Comparison of ENCODE assay signal across 29 mouse cellular contexts in genomic region chr4:103929631-103930030, GRCm38 (mm10).
DNase-seq lines count a peak whose midpoint lies in the region; ATAC-seq lines count a peak whose summit lies in the region.
"Had no signal": no experiment of that assay in that cellular context is flagged by ENCODE, and none has a peak within 500 bp of the region (broad histone marks: within the 10 kb centered on the region; RNA-seq: fewer than 3 reads in every experiment).

No protein-coding gene starts in this region.

- H3K27ac ChIP-seq in embryonic facial prominence, embryonic 14.5 days (replicated peaks; ENCODE audit: low read depth, low read length), result no peak overlapping the region
- no peak overlapping the region for H3K27ac ChIP-seq in embryonic facial prominence, embryonic 10.5 days (replicated peaks)
- 0 out of 2 replicates have a peak overlapping the region, but pooled peaks have one; percentile 27 for H3K27ac ChIP-seq in forebrain, embryonic 15.5 days (replicated peaks)
- H3K27ac ChIP-seq: heart, embryonic 13.5 days; hindbrain, postnatal 0 days; kidney, embryonic 15.5 days; limb, embryonic 15.5 days; liver, embryonic 14.5 days; lung, embryonic 15.5 days; midbrain, embryonic 13.5 days had no signal

- H3K9ac ChIP-seq in embryonic facial prominence, embryonic 14.5 days (ENCODE audit: low read depth, low read length), result no peak overlapping the region
- H3K9ac ChIP-seq in forebrain, embryonic 15.5 days (replicated peaks), result no peak overlapping the region
- H3K9ac ChIP-seq: heart, embryonic 13.5 days; kidney, embryonic 15.5 days; limb, embryonic 15.5 days; liver, embryonic 14.5 days; lung, embryonic 15.5 days; midbrain, embryonic 13.5 days had no signal

- ATAC-seq in embryonic facial prominence, embryonic 14.5 days (ENCODE audit: low read depth), result no peak; the same call in 1 of the 2 replicates
- no peak for ATAC-seq in forebrain, embryonic 15.5 days (replicated peaks)
- ATAC-seq: CD4-positive, CD25-positive, alpha-beta regulatory T cell, adult 4 months; hindbrain, postnatal 0 days; intestine, embryonic 16.5 days; midbrain, embryonic 13.5 days had no signal

- H3K4me2 ChIP-seq in embryonic facial prominence, embryonic 14.5 days (ENCODE audit: low read depth, low read length), result no peak overlapping the region
- H3K4me2 ChIP-seq in forebrain, embryonic 15.5 days (replicated peaks), result no peak overlapping the region
- H3K4me2 ChIP-seq: heart, embryonic 13.5 days; kidney, embryonic 15.5 days; limb, embryonic 15.5 days; lung, embryonic 15.5 days; midbrain, embryonic 13.5 days had no signal

- intact Hi-C loops in left cerebral cortex, postnatal 10 days (cut with DNase I), result no loop called here

- no peaks in the 10 kb centered on the region for H3K36me3 ChIP-seq in embryonic facial prominence, embryonic 14.5 days (ENCODE audit: control insufficient read depth, insufficient read depth, low read length)
- H3K36me3 ChIP-seq in embryonic facial prominence, embryonic 10.5 days (replicated peaks), result no peaks in the 10 kb centered on the region
- H3K36me3 ChIP-seq in forebrain, embryonic 15.5 days, result no peaks in the 10 kb centered on the region
- H3K36me3 ChIP-seq: heart, embryonic 13.5 days; kidney, embryonic 15.5 days; limb, embryonic 15.5 days; lung, embryonic 15.5 days; midbrain, embryonic 13.5 days had no signal

- H3K4me1 ChIP-seq in embryonic facial prominence, embryonic 14.5 days (ENCODE audit: control insufficient read depth, insufficient read depth, low read length), result no peaks in the 10 kb centered on the region
- H3K4me1 ChIP-seq in embryonic facial prominence, embryonic 10.5 days, result peaks cover 41% of the 10 kb centered on the region
- H3K4me1 ChIP-seq in forebrain, embryonic 15.5 days, result peaks cover 7% of the 10 kb centered on the region; the same call in 1 of the 2 replicates
- H3K4me1 ChIP-seq: limb, embryonic 15.5 days; lung, embryonic 15.5 days; megakaryocyte, embryonic 14.5 days had no signal

- no peaks in the 10 kb centered on the region for H3K9me3 ChIP-seq in embryonic facial prominence, embryonic 14.5 days (ENCODE audit: control insufficient read depth, low read length)
- H3K9me3 ChIP-seq in embryonic facial prominence, embryonic 10.5 days, result no peaks in the 10 kb centered on the region
- no peaks in the 10 kb centered on the region for H3K9me3 ChIP-seq in forebrain, embryonic 15.5 days
- H3K9me3 ChIP-seq: heart, embryonic 13.5 days; kidney, embryonic 15.5 days; limb, embryonic 15.5 days; lung, embryonic 15.5 days; midbrain, embryonic 13.5 days had no signal

- DNase-seq in embryonic facial prominence, embryonic 14.5 days (ENCODE audit: low spot score), result peak; percentile 26
- no peak for DNase-seq in embryonic facial prominence, embryonic 10.5 days (ENCODE audit: low spot score)
- DNase-seq in layer of hippocampus, adult 11-12 months (ENCODE audit: low spot score), result peak; percentile 46
- no peak for DNase-seq in layer of hippocampus, adult 9-10 months (ENCODE audit: low spot score)
- peak; percentile 47 for DNase-seq in retina, postnatal 1 day
- DNase-seq in thymus, postnatal 0 days (ENCODE audit: low spot score), result no peak
- no peak for DNase-seq in left cerebral cortex, postnatal 10 days (ENCODE audit: extremely low spot score in 1 of 2, low spot score in 2 of 2)
- DNase-seq: adrenal gland, postnatal 36 days; cerebellum, adult 18-20 months; cerebellum, postnatal 14 days; gastrocnemius, postnatal 25 days; heart, adult 18-20 months; heart, postnatal 14 days; kidney, postnatal 36 days; left cerebral cortex, postnatal 4 days; lung, postnatal 36 days; right cerebral cortex, postnatal 25 days; thymus, postnatal 36 days had no signal

- no peak overlapping the region for H3K4me3 ChIP-seq in embryonic facial prominence, embryonic 14.5 days (ENCODE audit: low read depth, low read length)
- H3K4me3 ChIP-seq in embryonic facial prominence, embryonic 10.5 days, result no peak overlapping the region
- H3K4me3 ChIP-seq in forebrain, embryonic 15.5 days, result no peak overlapping the region
- H3K4me3 ChIP-seq: heart, embryonic 13.5 days; kidney, embryonic 15.5 days; limb, embryonic 15.5 days; lung, embryonic 15.5 days; megakaryocyte, embryonic 14.5 days; midbrain, embryonic 13.5 days had no signal

- H3K27me3 ChIP-seq in embryonic facial prominence, embryonic 14.5 days (replicated peaks; ENCODE audit: control insufficient read depth, insufficient read depth, low read length), result no peaks in the 10 kb centered on the region
- no peaks in the 10 kb centered on the region for H3K27me3 ChIP-seq in embryonic facial prominence, embryonic 10.5 days (replicated peaks; ENCODE audit: low read depth, poor library complexity, severe bottlenecking)
- H3K27me3 ChIP-seq in forebrain, embryonic 15.5 days, result no peaks in the 10 kb centered on the region
- H3K27me3 ChIP-seq: heart, embryonic 13.5 days; kidney, embryonic 15.5 days; limb, embryonic 15.5 days; lung, embryonic 15.5 days; megakaryocyte, embryonic 14.5 days; midbrain, embryonic 13.5 days had no signal

Comparison
In these comparisons a context has a peak if more than half of its experiments do, and no peak if none do; other contexts are left out.
1. DNase-seq: peak in embryonic facial prominence, embryonic 14.5 days (single experiment), layer of hippocampus, adult 11-12 months (single experiment) and retina, postnatal 1 day (single experiment); none in embryonic facial prominence, embryonic 10.5 days (single experiment), layer of hippocampus, adult 9-10 months (single experiment), thymus, postnatal 0 days (single experiment) and left cerebral cortex, postnatal 10 days (0 of 2).